Mouse (Mus musculus) testis, adult 2 months (tissue): Measurements from ENCODE around the gene Ctnna3. TPM values are rescaled to one million over a fixed set of nuclear protein-coding genes. Genes with fewer than 3 reads are reported as not detected.

Source experiments
- H3K27ac ChIP-seq: fragments of 200-500 bp; 2 replicates; pipeline ENCODE4 v1.5.1; 2012; ENCODE audit warnings: low read depth, low read length; ENCODE audit not compliant: control insufficient read depth, insufficient read depth
- H3K27me3 ChIP-seq: fragments of 200-500 bp; 2 replicates; pipeline ENCODE4 v1.6.1; 2012; ENCODE audit warnings: mild to moderate bottlenecking, low read length, moderate library complexity; ENCODE audit not compliant: control insufficient read depth, insufficient read depth
- H3K36me3 ChIP-seq: fragments of 200-500 bp; 2 replicates; pipeline ENCODE4 v1.6.1; 2012; ENCODE audit warnings: mild to moderate bottlenecking, low read length; ENCODE audit not compliant: control insufficient read depth, insufficient read depth
- H3K4me1 ChIP-seq: fragments of 200-500 bp; 2 replicates; pipeline ENCODE4 v1.6.1; 2012; ENCODE audit warnings: low read length; ENCODE audit not compliant: control insufficient read depth, insufficient read depth
- H3K4me3 ChIP-seq: fragments of 200-500 bp; 2 replicates; pipeline ENCODE4 v1.5.1; 2012; ENCODE audit warnings: low read depth, mild to moderate bottlenecking, low read length, moderate library complexity, mixed read lengths; ENCODE audit not compliant: control insufficient read depth
- CTCF ChIP-seq: fragments of 200-500 bp; IDR thresholded peaks from 2 replicates; pipeline ENCODE4 v1.5.1; 2012; ENCODE audit warnings: low read depth, mild to moderate bottlenecking, inconsistent platforms, low read length, moderate library complexity; ENCODE audit not compliant: control insufficient read depth, insufficient read depth, insufficient replicate concordance
- POLR2A ChIP-seq: fragments of 200-500 bp; IDR thresholded peaks from 2 replicates; pipeline ENCODE4 v1.6.1; 2012; ENCODE audit warnings: low read depth, mild to moderate bottlenecking, inconsistent platforms, low read length, moderate library complexity; ENCODE audit not compliant: control insufficient read depth
- polyA plus RNA-seq: library from polyadenylated mRNA; depleted of rRNA; stranded (reverse); fragments of >200 nt; gene quantifications from 2 replicates; pipeline ENCODE4 v1.2.3, GENCODE M21; 2012

Gene Ctnna3
- polyA plus RNA-seq, 1 experiment = 38.9 TPM

DNA sequence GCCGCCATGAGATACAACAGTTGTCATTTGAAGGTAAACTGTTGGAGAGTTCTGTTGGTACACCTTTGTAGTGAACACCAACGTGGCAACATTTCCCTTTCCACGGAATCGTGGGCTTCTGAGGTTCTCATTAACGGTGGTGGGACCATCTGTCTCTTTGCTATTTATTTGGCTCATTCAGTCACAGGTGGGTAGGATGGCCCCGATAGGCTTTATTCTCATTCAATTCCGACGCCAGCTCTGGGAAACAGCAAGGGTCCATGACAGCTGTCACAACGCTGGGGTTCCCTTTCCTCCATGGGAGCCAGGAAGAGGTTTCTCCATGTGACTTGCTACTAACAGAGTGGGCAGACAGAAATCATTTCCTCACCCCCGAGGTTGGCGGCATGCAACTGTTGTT, 612.0 kb downstream of the Ctnna3 start:
- H3K4me3 ChIP-seq = no peak overlapping the region

DNA sequence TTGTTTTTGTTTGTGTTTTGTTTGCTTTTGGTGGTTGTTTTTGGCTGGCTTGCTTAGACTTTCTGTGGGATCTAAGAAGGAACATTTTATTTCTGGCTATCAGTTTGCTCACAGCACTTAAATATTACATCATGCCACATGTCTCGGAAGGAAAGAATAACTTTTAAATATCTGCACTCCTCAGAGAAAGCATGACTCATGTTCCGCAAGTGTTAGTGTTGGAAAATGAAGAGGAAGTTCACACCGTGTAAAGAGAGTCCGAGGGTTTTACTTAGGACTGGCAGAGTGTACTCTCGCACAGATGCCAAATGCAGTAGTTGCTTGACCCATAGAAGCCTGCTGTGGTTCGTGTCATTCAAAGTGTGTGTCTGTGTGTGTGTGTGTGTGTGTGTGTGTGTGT, 619.3 kb downstream of the Ctnna3 start:
- Histone ChIP-seq H3K4me3 (no peak overlapping the region), H3K27me3 (no peaks in the 10 kb centered on the region), H3K36me3 (no peaks in the 10 kb centered on the region), H3K27ac (no peak overlapping the region), H3K4me1 (peaks cover 2% of the 10 kb centered on the region; the same call in 1 of the 2 replicates)
- TF ChIP-seq CTCF (no peak), POLR2A (no peak)

More for the DNA sequence above, 612.0 kb downstream of the Ctnna3 start:
- no peaks in the 10 kb centered on the region for H3K27me3 ChIP-seq
- H3K36me3 ChIP-seq = no peaks in the 10 kb centered on the region
- H3K4me1 ChIP-seq = no peaks in the 10 kb centered on the region
- no peak overlapping the region for H3K27ac ChIP-seq
- TF ChIP-seq CTCF (no peak), POLR2A (no peak)

DNA sequence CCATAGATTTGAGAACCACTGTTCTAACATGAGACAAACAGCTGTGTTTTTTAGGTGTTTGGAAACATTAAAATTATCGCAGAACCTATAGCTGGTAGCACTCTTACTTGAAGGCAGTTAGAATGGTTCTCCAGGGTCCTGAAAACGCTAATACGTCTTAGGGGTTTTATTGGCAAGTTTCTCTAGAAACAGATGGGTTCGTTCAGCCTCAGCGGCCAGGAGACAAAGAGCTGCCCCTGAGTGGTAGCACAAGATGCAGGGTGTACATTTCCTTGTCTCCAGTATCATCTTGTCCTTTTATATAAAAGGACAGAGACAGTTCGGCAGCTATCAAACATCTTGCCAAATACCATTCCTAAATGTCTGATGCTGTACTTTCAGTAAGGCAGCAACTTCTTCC, 620.0 kb downstream of the Ctnna3 start:
- no peak overlapping the region for H3K27ac ChIP-seq
- H3K4me1 ChIP-seq = peaks cover 2% of the 10 kb centered on the region; the same call in 1 of the 2 replicates
- no peak overlapping the region for H3K4me3 ChIP-seq
- H3K36me3 ChIP-seq = no peaks in the 10 kb centered on the region
- H3K27me3 ChIP-seq = no peaks in the 10 kb centered on the region
- TF ChIP-seq POLR2A = no peak
- TF ChIP-seq CTCF = no peak

DNA sequence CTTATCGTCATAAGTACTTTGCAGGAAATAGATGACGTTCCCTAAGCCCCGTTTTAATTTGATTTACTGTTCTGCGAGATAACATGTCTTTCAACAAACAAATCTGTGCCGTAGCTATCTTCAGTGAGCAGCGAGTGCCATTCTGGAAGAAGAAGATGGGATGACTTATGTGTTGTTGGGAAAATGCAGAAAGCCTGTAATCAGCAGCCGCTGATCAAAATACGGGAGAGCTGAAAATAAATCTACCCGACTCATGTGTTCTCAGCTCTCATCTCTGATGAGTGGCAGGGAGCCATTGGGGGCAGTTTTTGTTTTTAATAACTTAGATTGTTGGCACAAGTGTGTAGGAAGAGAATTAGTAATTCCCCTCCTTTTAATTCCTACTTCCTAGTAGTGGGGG, 633.8 kb downstream of the Ctnna3 start:
- Histone ChIP-seq H3K36me3 (no peaks in the 10 kb centered on the region), H3K27ac (no peak overlapping the region), H3K27me3 (no peaks in the 10 kb centered on the region), H3K4me3 (no peak overlapping the region), H3K4me1 (no peaks in the 10 kb centered on the region)
- no peak for TF ChIP-seq POLR2A
- TF ChIP-seq CTCF = no peak

DNA sequence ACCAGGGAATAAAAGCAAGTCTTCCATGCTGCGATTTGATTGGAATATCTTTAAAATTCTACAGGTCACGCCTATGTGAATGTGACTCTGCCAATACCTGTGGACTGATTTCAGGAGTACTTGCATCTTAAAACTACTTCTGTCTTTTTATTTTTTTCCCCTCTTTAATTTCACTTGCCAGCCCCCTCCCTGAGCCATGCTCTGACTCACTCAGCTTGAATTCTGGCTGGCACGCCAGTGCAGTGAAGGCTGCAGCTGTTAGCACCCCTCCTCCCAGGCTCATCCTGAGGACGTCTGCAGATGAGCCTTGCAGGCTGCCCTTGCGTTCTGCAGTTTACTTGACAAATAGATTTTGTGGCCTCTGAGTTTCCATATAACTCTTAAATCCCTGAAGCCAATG, 646.0 kb downstream of the Ctnna3 start:
- Histone ChIP-seq H3K36me3 (no peaks in the 10 kb centered on the region), H3K4me3 (no peak overlapping the region), H3K27ac (no peak overlapping the region), H3K4me1 (no peaks in the 10 kb centered on the region), H3K27me3 (no peaks in the 10 kb centered on the region)
- TF ChIP-seq POLR2A (no peak), CTCF (no peak)

DNA sequence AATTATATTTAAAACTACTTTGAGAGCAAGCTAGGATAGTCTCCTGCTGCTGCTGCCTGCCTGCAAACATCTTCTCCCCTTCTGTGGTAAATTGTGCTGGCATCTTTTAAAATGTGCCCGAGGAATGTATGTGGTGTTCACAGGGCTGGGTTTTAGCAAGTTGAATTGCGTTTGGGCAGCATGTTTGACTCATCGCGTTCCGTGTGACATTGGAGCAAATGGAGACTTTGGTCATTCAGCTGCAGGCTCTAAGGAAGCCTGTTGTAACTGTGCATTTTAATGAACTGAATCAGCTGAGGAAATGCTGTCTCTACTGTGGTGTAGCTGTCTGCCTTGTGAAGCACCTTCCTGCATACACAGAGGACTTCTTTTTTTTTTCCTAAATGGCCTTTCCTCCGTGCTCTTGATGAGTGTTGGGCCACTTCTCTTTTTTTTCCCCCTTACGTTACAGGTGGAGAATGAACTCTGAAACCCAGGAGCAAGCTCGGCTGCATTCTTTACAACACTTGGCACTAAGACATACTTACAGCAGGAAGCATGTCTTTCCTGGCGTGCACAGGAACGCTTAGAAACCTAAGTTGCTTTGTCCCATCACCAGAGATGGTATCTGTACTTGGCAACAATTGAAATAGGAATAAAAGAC, 646.6 kb downstream of the Ctnna3 start:
- H3K36me3 ChIP-seq = no peaks in the 10 kb centered on the region
- TF ChIP-seq POLR2A = no peak
- no peak for TF ChIP-seq CTCF
- no peak overlapping the region for H3K27ac ChIP-seq
- no peak overlapping the region for H3K4me3 ChIP-seq
- no peaks in the 10 kb centered on the region for H3K4me1 ChIP-seq
- H3K27me3 ChIP-seq = no peaks in the 10 kb centered on the region

DNA sequence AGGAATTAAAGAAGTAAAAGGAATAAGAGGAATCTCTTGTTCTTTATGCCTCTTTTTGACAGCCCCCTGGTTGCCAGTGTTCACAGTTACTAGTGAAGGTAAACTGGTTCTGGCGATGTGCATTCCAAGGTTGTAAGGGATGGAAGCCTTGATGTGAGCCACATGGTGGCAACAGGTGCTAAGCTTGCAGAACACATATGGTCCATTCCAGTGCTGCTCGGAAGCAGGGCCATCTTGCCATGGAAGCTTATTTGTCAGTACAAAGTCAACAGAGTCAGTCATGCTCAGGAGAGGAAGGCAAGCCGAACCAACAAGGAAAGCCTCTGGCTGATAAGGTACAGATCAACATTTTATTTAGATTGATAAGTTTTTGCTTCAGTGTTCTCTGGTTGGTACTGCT, 652.4 kb downstream of the Ctnna3 start:
- H3K4me3 ChIP-seq = no peak overlapping the region; the same call in 1 of the 2 replicates
- TF ChIP-seq CTCF = no peak
- TF ChIP-seq POLR2A = no peak
- H3K36me3 ChIP-seq = no peaks in the 10 kb centered on the region
- H3K27ac ChIP-seq = no peak overlapping the region
- peaks cover 6% of the 10 kb centered on the region for H3K4me1 ChIP-seq
- H3K27me3 ChIP-seq = no peaks in the 10 kb centered on the region

DNA sequence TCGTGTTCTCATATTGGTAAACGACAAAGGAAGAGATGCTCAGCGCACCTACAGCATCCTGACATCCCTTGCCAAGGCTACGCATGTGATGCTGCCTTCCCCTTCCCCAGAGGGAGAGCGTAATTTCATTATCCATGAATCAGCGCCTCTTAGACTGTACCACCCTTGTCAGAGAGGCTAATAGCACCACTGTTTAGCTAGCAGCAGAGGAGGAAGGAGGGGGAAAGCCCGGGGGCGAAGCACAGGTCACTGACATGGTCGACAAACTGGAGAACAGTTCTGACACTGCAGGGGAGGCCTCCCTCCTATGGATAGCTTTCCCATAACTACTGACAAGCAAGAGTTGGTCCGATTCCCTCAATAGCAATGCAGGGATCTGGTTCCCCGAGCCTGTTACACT, 653.9 kb downstream of the Ctnna3 start:
- Histone ChIP-seq H3K27me3 (no peaks in the 10 kb centered on the region; the same call in 1 of the 2 replicates), H3K4me3 (no peak overlapping the region), H3K4me1 (peaks cover 11% of the 10 kb centered on the region), H3K36me3 (no peaks in the 10 kb centered on the region), H3K27ac (no peak overlapping the region)
- TF ChIP-seq POLR2A (no peak), CTCF (no peak)
